Mouse (Mus musculus): Measurements from ENCODE around the gene Cyp4f40. TPM values are rescaled to one million over a fixed set of nuclear protein-coding genes. Genes with fewer than 3 reads are reported as not detected.

Gene Cyp4f40
- not detected for polyA plus RNA-seq (2015; fragmentation: Illumina TruSeq; extraction: RNeasy Lipid Tissue Mini Kit (QIAGEN cat#74804); ENCODE audit: low read depth, low replicate concordance)

DNA sequence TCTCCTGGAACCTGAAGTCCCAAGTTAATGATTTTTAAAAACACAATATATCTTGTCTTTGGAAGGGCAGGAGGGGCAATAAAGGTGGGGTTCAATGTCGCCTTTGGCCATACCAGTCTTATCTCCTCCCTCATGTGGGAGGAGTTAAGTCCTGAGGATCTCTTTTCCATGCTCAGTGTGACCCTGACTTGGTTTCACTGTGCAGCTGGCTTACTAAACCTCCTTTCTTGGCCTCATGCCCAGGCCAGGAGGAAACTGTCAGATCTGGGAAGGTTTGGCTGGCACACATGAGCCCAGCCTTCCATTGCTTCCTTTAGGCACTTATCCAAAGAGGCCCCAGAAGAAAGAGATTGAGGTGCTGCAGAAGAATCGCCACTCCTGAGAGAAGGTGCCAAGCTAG, at the start of gene Cyp4f40:
Cyp4f40 (plus strand) TSS at position 189 of the 400 bp plus-strand sequence.

DNA sequence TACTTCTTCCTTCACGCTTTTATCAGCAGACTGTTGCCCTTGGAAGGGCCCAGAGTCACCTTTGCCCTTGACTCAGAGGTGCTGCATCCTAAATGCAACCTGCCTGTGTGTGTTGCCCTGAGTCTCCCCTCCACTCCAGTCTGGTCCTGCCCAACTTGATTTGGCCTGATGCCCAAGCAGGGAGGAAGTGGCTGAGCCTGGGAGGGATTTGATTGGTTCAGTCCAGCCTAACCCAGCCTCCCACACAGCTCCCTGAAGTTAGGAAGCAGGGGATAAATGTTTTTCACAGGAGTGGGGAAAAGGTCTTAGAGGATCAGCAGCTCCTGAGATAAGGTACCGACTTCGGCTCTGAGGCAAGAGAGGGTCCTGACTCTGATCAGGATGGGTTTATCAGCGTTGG, 37.7 kb upstream of the Cyp4f40 start, which contains the start of gene Cyp4f37:
Cyp4f37 (plus strand) TSS at position 292 of the 400 bp plus-strand sequence.

DNA sequence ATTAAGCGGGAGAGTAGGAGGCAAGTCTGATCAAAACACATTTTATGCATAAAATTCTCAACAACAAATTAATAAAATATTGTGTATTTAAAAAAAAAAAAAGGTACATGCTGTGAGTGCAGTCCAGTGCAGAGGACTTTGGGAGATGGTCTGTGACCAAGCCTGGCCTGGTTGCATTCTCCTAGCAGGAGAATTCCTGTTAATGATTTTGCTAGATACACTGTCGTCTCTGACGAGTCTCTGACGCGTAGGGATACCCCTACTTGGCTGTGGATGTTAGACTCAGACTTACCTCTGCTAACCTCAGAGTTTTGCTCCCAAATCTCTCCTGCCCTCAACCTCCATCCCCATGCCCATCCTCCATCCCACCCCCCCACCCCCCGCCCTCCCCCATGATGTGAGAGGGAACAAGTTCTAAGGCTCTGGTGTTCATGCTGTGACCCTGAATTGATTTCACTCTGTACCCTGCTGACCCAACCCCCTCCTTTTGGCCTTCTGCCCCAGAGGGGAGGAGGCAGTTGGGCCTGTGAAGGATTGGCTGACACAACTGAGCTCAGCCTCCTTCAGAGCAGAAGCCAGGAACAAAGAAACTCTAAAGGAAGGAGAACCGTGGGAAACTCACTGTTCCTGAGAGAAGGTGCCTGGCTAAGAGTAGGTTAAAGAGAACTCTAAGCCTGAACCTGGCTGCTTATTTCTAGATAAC, 26.5 kb downstream of the Cyp4f40 start, which contains the start of gene Cyp4f15:
Cyp4f15 (plus strand) TSS at position 580 of the 703 bp plus-strand sequence.

Other genes starting within 250 kb of the Cyp4f40 start
- not detected for gene Pglyrp2, start 234.7 kb upstream of the Cyp4f40 start, polyA plus RNA-seq (2015; fragmentation: Illumina TruSeq; extraction: RNeasy Lipid Tissue Mini Kit (QIAGEN cat#74804); ENCODE audit: low read depth, low replicate concordance)
- not detected for gene Cyp4f39, start 206.2 kb upstream of the Cyp4f40 start, polyA plus RNA-seq (2015; fragmentation: Illumina TruSeq; extraction: RNeasy Lipid Tissue Mini Kit (QIAGEN cat#74804); ENCODE audit: low read depth, low replicate concordance)
- 4.3 TPM for gene Cyp4f17, start 152.8 kb upstream of the Cyp4f40 start, polyA plus RNA-seq (2015; fragmentation: Illumina TruSeq; extraction: RNeasy Lipid Tissue Mini Kit (QIAGEN cat#74804); ENCODE audit: low read depth, low replicate concordance)
- 5.4 TPM for gene Cyp4f16, start 122.3 kb upstream of the Cyp4f40 start, polyA plus RNA-seq (2015; fragmentation: Illumina TruSeq; extraction: RNeasy Lipid Tissue Mini Kit (QIAGEN cat#74804); ENCODE audit: low read depth, low replicate concordance)
- gene Cyp4f37, start 37.6 kb upstream of the Cyp4f40 start, polyA plus RNA-seq (2015; fragmentation: Illumina TruSeq; extraction: RNeasy Lipid Tissue Mini Kit (QIAGEN cat#74804); ENCODE audit: low read depth, low replicate concordance), result not detected
- 21.3 TPM for gene Cyp4f15, start 26.7 kb downstream of the Cyp4f40 start, polyA plus RNA-seq (2015; fragmentation: Illumina TruSeq; extraction: RNeasy Lipid Tissue Mini Kit (QIAGEN cat#74804); ENCODE audit: low read depth, low replicate concordance)
- gene Zfp871, start 129.4 kb downstream of the Cyp4f40 start, polyA plus RNA-seq (2015; fragmentation: Illumina TruSeq; extraction: RNeasy Lipid Tissue Mini Kit (QIAGEN cat#74804); ENCODE audit: low read depth, low replicate concordance), result 27.6 TPM
- gene Zfp811, start 151.0 kb downstream of the Cyp4f40 start, polyA plus RNA-seq (2015; fragmentation: Illumina TruSeq; extraction: RNeasy Lipid Tissue Mini Kit (QIAGEN cat#74804); ENCODE audit: low read depth, low replicate concordance), result 8.4 TPM
- gene Zfp799, start 171.4 kb downstream of the Cyp4f40 start, polyA plus RNA-seq (2015; fragmentation: Illumina TruSeq; extraction: RNeasy Lipid Tissue Mini Kit (QIAGEN cat#74804); ENCODE audit: low read depth, low replicate concordance), result 14.9 TPM
- 6.4 TPM for gene Zfp870, start 232.7 kb downstream of the Cyp4f40 start, polyA plus RNA-seq (2015; fragmentation: Illumina TruSeq; extraction: RNeasy Lipid Tissue Mini Kit (QIAGEN cat#74804); ENCODE audit: low read depth, low replicate concordance)